Mouse (Mus musculus) adrenal gland, postnatal 4 days (tissue): ENCODE results near the gene Ak2. TPM values are rescaled to one million over a fixed set of nuclear protein-coding genes. Genes with fewer than 3 reads are reported as not detected.
A peak's percentile ranks its signal among the peaks of the same experiment; 100 is the strongest.

Experiments used
- DNase-seq, 2 experiments: peaks; one replicate each; pipeline ENCODE4 v3.0.0; 2021 to 2022; ENCODE audit warnings: low spot score in 2 of 2, mixed read lengths in 2 of 2
- total RNA-seq, 2 experiments: library from RNA; stranded (reverse); gene quantifications; 2 replicates each; pipeline ENCODE4 v1.2.3; 2021

The Ak2 gene
- total RNA-seq, 2 experiments from 2014 or later = 144 to 163 TPM

DNA sequence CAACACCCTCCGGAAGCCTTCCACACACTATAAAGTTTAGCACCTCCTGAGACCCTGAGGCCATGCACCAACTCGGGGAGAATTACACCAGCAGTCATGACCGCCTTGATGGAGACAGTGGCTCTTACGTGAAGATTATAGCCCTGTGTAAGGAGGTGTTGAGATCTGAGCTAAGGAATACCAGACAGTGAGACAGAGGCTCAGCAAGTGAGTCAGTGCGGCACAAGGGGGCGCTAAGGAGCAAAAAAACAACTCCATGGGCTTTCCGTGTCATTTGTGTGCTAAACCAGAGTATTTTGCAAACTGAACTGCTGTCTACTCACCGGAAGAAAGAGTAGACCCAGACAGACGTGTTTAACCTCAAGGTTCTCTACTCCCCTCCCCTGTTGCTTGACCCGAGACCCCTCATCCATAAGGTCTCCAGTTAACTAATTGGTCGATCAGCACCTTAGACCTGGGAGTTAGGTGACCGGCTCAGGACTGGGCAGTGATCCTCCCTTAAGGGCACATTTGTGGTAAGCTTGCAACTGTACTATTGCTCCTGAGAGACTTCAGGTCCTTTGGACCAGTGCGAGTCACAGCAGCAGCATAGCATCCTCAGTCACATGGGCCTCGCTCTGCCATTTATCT, 20.6 kb upstream of the Ak2 start:
- DNase-seq = peak; percentile 63 to 74

DNA sequence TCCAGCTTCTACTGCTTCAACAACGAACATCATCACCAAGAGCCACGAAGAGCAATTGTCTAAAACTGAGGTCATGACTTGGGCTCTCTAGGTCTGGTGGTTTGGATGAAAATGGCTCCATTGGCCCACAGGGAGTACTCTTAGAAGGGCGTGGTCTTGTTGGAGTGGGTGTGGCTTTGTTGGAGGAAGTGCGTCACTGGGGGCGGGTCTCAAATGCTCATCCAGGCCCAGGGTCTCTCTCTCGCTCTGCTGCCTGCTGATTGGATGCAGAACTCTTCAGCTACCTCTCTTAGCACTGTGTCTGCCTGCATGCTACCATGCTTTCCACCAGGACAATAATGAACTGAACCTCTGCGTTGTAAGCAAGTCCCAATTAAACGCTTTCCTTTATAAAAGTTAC, 17.1 kb upstream of the Ak2 start:
- DNase-seq = no peak

- no peak for DNase-seq
These were observed 15.2 kb upstream of the Ak2 start for GRCm38 (mm10) chr4:128976577-128976976.

DNA sequence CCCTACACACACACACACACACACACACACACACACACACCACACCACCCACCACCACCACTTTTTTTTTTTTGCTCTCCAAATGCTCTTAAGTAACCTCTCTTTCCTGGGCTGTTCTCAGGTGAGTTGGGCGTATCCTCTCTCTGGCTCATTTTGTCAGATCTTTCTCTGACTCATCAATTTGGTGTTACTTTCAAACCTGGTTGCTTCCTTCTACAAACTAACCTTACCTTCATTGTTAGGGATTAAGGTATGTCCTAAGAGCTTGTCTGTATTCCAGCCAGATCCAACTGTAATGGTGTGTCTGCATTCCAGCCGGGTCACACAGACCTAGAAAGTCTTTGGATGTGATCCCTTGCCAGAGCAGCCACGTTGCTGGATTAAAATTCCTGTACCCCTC, 14.5 kb upstream of the Ak2 start:
- DNase-seq = no peak

GRCm38 (mm10) chr4:128978634-128979033, 13.1 kb upstream of the Ak2 start:
- DNase-seq = no peak

DNA sequence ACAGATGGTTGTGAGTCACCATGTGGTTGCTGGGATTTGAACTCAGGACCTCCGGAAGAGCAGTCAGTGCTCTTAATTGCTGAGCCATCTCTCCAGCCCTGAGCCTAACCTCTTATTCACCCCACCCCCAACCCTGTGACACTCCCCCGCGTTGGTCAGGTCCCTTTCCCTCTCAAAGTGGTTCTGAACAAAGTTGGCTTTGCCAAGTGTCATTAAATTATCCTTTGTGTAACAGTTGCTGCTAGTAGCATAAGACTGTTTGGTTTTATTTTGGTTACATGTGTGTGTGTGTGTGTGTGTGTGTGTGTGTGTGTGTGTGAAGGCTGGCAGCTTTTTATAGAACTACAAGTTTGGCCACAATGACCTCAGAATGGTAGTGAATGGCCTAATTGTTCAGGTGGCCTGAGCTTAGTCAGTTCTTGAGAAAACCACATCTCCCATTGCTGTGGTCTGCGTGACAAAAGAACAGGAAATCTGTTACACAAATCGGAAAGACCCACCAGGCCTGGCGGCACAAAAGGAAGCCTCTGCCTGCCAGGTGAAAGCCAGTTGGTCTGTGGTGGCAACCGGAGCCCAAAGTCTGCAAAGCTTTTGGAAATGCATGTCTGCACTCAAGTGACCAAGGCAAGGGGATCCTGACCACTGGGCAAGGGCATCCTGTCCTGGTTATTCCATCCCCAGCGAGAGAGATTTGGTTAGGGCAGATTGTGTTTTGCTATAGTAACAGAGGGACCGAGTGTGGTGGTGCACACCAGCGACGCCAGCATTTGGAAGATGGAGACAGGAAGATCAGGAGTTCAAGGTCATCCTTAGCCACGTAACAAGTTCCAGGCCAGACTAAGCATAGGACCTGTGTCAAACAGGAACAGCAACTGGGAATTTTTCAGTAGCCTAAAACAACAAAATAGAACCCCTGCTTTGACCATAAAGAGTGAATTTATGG, 10.6 kb upstream of the Ak2 start:
- no peak for DNase-seq

- DNase-seq = no peak
These were observed 10.0 kb upstream of the Ak2 start for GRCm38 (mm10) chr4:128981833-128982180.

DNA sequence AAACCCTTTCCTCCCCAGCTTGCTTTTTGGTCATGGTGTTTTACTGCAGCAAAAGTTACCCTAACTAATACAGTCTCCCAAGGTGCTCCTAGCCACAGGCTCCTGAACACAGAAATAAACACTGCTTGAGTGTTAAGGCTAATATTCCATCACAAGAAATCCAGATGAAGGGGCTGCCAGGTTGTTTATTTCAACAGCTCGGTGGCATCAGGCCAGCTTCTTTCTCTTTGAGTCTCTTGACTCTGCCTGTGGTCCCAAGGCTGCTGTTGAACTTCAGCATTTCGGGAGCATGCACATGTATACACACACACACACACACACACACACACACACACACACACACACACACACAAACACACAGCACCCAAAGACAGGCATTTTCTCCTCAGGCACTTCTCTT, 8.6 kb upstream of the Ak2 start:
- no peak for DNase-seq

DNA sequence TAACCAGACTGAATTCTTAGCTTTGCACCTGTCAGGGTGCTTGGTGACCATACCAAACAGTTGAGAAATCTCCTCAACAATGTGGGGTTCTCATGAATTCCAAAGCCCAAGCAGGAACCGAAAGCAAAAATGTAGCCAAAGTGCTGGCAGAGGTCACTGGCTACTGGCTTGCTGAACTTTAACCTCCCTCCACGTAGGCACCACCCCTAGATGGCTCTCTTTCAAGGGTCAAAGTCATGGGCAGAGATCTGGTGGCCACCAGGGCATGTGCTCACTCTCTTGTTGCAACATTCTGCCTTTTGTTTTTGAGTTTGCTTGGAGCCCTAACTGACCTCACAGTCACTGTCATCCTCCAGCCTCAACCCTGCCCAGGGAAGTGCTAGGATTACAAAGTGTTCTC, 8.1 kb upstream of the Ak2 start:
- DNase-seq = no peak

- DNase-seq = no peak
These were observed 7.2 kb upstream of the Ak2 start for GRCm38 (mm10) chr4:128984600-128984999.

DNA sequence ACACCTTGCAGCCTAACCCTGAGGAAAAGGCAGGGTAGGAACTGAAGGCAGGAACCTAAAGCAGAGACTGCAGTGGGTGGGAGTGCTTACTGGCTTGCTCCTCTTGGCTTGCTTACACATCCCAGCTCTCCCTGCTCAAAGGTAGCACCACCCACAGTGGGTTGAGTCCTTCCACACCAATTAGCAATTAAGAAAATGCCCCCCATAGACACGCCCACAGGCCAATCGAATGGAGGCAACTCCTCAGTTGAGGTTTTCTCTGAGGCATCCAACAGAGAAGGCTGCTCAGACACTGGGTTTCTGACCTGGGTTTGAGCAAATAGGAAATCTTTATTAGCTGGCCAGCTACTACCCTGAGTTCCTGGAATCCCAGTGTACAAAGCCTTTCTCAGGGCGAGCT, 2.8 kb upstream of the Ak2 start:
- DNase-seq = no peak

DNA sequence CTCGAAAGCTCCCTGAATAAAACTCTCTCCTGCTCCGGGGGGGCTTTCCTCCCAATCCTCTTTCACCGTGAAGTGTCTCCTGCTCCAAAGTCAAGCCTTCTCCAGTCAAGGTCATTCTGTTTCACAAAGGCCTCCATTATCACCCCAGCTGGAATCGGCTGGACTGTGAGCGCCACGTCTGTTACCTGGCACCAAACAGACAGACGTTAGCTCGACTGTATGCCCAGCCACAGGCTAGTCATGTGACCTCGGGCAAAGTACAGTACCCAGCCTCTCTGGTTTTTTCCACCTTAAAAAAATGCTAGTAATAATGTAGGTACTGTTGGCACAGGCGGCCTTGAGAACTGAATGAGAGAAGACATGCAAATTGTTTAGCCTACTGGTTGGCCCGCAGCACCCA, 2.1 kb upstream of the Ak2 start:
- no peak for DNase-seq

GRCm38 (mm10) chr4:128992176-128992575, 418 bp downstream of the Ak2 start:
- DNase-seq = no peak

DNA sequence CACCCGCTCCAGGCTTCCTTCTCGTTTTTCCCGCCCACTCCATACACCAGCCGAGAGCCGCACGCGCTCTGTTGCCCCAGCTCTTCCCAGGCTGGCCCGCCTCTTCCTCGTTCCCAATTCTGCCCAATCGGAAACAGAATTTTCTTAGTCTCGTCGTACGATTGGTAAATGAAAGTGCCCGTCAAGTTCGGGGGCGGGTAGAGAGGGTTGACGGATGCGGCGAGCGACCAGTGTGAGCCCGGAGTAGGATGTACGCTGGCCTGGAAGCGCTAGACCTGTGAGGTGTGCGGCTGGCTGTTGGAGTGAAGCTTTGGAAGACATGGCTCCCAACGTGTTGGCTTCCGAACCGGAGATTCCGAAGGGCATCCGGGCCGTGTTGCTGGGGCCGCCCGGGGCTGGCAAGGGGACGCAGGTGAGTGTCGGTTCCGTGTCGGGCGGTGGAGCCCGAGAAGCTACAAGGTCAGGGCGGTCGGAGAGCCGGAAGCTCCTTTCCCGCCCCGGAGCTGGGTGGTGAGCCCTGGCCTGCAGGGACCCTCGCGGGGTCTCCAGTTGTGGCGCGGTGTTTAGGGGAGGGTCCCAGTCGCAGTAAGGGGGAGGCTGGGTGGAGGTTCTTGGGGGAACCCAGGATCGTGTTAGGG, 1.4 kb downstream of the Ak2 start:
- peak; percentile 78 to 86 for DNase-seq

- DNase-seq = no peak
These were observed 1.9 kb downstream of the Ak2 start for GRCm38 (mm10) chr4:128993675-128994074.

GRCm38 (mm10) chr4:128995238-128995637, 3.5 kb downstream of the Ak2 start:
- DNase-seq = no peak

GRCm38 (mm10) chr4:128997258-128997657, 5.5 kb downstream of the Ak2 start:
- DNase-seq = no peak

- no peak for DNase-seq
These were observed 6.6 kb downstream of the Ak2 start for GRCm38 (mm10) chr4:128998401-128998800.

- DNase-seq = no peak
These were observed 9.0 kb downstream of the Ak2 start for GRCm38 (mm10) chr4:129000786-129001185.

GRCm38 (mm10) chr4:129003720-129004119, 12.0 kb downstream of the Ak2 start:
- no peak for DNase-seq

DNA sequence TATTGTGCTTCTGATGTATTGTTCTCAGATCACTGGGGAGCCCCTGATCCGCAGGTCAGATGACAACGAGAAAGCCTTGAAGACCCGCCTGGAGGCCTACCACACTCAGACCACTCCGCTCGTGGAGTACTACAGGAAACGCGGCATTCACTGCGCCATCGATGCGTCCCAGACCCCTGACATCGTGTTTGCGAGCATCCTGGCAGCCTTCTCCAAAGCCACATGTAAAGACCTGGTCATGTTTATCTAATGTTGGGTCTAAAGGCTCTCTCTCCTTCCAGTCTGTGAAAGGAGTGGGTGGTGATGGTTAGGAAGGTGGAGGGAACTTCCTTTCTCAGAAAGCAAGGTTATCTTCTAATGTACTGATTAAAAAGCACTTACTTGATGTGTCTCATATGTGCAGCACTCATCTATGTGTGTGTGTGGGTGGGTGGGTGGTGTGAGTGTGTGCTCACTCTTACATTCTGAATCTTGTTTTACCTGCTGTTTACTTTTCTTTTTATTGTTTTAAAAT, 16.3 kb downstream of the Ak2 start:
- DNase-seq = no peak

GRCm38 (mm10) chr4:129008672-129009071, 16.9 kb downstream of the Ak2 start:
- DNase-seq = no peak
